Mouse (Mus musculus) stomach, postnatal 0 days (tissue): ENCODE data around the gene Cpeb4. TPM values are rescaled to one million over a fixed set of nuclear protein-coding genes. Genes with fewer than 3 reads are reported as not detected.
A peak's percentile ranks its signal among the peaks of the same experiment; 100 is the strongest.

Experiments used
- ATAC-seq: fragments of 200-750 bp; cut with Nextera tagmentation; 2 replicates; pipeline ENCODE4 v1.8.0; 2017; ENCODE audit not compliant: low FRiP score, low TSS enrichment
- DNase-seq: peaks from one replicate; pipeline ENCODE4 v3.0.0-alpha.2; 2016; ENCODE audit warnings: low spot score
- H3K27ac ChIP-seq: fragments of 300-500 bp; sonication (generic); replicated peaks from 2 replicates; pipeline ENCODE4 v1.5.1; 2014; ENCODE audit warnings: mild to moderate bottlenecking, control low read depth
- H3K27me3 ChIP-seq: fragments of 300-500 bp; sonication (generic); 2 replicates; pipeline ENCODE4 v1.6.1; 2014; ENCODE audit warnings: low read length; ENCODE audit not compliant: control insufficient read depth, insufficient read depth
- H3K36me3 ChIP-seq: fragments of 300-500 bp; sonication (generic); 2 replicates; pipeline ENCODE4 v1.6.1; 2014; ENCODE audit warnings: low read length, mixed read lengths; ENCODE audit not compliant: control insufficient read depth, insufficient read depth
- H3K4me1 ChIP-seq: fragments of 300-500 bp; sonication (generic); replicated peaks from 2 replicates; pipeline ENCODE4 v1.6.1; 2014; ENCODE audit warnings: antibody characterized with exemption; ENCODE audit not compliant: control insufficient read depth, insufficient read depth
- H3K4me2 ChIP-seq: fragments of 300-500 bp; sonication (generic); replicated peaks from 2 replicates; pipeline ENCODE4 v1.6.1; 2014; ENCODE audit warnings: low read depth, mild to moderate bottlenecking, control low read depth, moderate library complexity
- H3K4me3 ChIP-seq: fragments of 300-500 bp; sonication (generic); 2 replicates; pipeline ENCODE4 v1.5.1; 2014; ENCODE audit warnings: low read depth, low read length, control low read depth
- H3K9ac ChIP-seq: fragments of 300-500 bp; sonication (generic); 2 replicates; pipeline ENCODE4 v1.6.1; 2014; ENCODE audit warnings: mild to moderate bottlenecking, low read length, control low read depth, mixed read lengths
- H3K9me3 ChIP-seq: fragments of 300-500 bp; sonication (generic); 2 replicates; pipeline ENCODE4 v1.6.1; 2016; ENCODE audit warnings: low read length; ENCODE audit not compliant: control insufficient read depth
- CTCF ChIP-seq: IDR thresholded peaks from 2 replicates; pipeline ENCODE4 v1.5.1; 2016; ENCODE audit warnings: antibody characterized with exemption, low read depth, mild to moderate bottlenecking, moderate library complexity
- EP300 ChIP-seq: optimal IDR thresholded peaks from 2 replicates; pipeline ENCODE3; 2016; ENCODE audit warnings: antibody characterized with exemption
- whole genome bisulfite sequencing: fragments of 180-500 bp; shearing (Covaris S2); extraction: QIAGEN DNeasy Blood & Tissue Kit; methylation state at CpG from one replicate; pipeline ENCODE4 v1.1.7; 2014; 5-methylcytosine and 5-hydroxymethylcytosine counted together
- polyA plus RNA-seq: library from polyadenylated mRNA; unstranded; fragments of >200 nt; fragmentation: Nextera tagmentation; extraction: Ambion mirVana; gene quantifications from 2 replicates; pipeline ENCODE4 v1.2.1, GENCODE M21; 2015

The Cpeb4 gene
- polyA plus RNA-seq, 1 experiment from 2014 or later: 5.7 TPM

GRCm38 (mm10) chr11:31850995-31851394 is 21.0 kb upstream of the Cpeb4 start:
- Histone ChIP-seq H3K4me2 (no peak overlapping the region), H3K27me3 (no peaks in the 10 kb centered on the region), H3K4me1 (0 out of 2 replicates have a peak, but pooled peaks cover 2% of the 10 kb centered on the region), H3K27ac (no peak overlapping the region), H3K36me3 (no peaks in the 10 kb centered on the region), H3K9ac (no peak overlapping the region), H3K9me3 (no peaks in the 10 kb centered on the region), H3K4me3 (no peak overlapping the region)
- DNase-seq (peak; percentile 35), ATAC-seq (no peak)
- TF ChIP-seq EP300 (no peak), CTCF (no peak)
- 83% methylated on average over 5 of the region's 5 CpGs for WGBS

GRCm38 (mm10) chr11:31851702-31852560 is 20.1 kb upstream of the Cpeb4 start:
- TF ChIP-seq EP300 (no peak), CTCF (no peak)

GRCm38 (mm10) chr11:31854955-31855354 is 17.1 kb upstream of the Cpeb4 start:
- no peak for TF ChIP-seq EP300
- no peak for TF ChIP-seq CTCF
- Histone ChIP-seq H3K27me3 (no peaks in the 10 kb centered on the region), H3K36me3 (no peaks in the 10 kb centered on the region), H3K9me3 (no peaks in the 10 kb centered on the region), H3K9ac (no peak overlapping the region), H3K4me2 (no peak overlapping the region), H3K4me3 (no peak overlapping the region), H3K4me1 (0 out of 2 replicates have a peak, but pooled peaks cover 2% of the 10 kb centered on the region), H3K27ac (no peak overlapping the region)
- WGBS: 69% methylated on average over 5 of the region's 5 CpGs
- DNase-seq: no peak
- ATAC-seq: no peak

More at GRCm38 (mm10) chr11:31851702-31852560, 20.1 kb upstream of the Cpeb4 start:
- H3K9ac ChIP-seq: no peak overlapping the region
- DNase-seq (peak; percentile 12), ATAC-seq (no peak)
- H3K36me3 ChIP-seq: no peaks in the 10 kb centered on the region
- no peak overlapping the region for H3K4me3 ChIP-seq
- H3K9me3 ChIP-seq: no peaks in the 10 kb centered on the region
- no peaks in the 10 kb centered on the region for H3K27me3 ChIP-seq
- peak overlapping the region; percentile 24 for H3K27ac ChIP-seq
- WGBS: 64% methylated on average over 4 of the region's 4 CpGs
- H3K4me1 ChIP-seq: 0 out of 2 replicates have a peak, but pooled peaks cover 2% of the 10 kb centered on the region
- H3K4me2 ChIP-seq: no peak overlapping the region

- no peaks in the 10 kb centered on the region for H3K9me3 ChIP-seq
- H3K27me3 ChIP-seq: no peaks in the 10 kb centered on the region; the same call in 1 of the 2 replicates
- no peak overlapping the region for H3K9ac ChIP-seq
- no peaks in the 10 kb centered on the region for H3K4me1 ChIP-seq
- H3K36me3 ChIP-seq: no peaks in the 10 kb centered on the region
- no peak overlapping the region for H3K4me3 ChIP-seq
- ATAC-seq: no peak
- no peak overlapping the region for H3K4me2 ChIP-seq
- no peak overlapping the region for H3K27ac ChIP-seq
- peak; percentile 8 for DNase-seq
- 86% methylated on average over 4 of the region's 4 CpGs for WGBS
- no peak for TF ChIP-seq CTCF
Observed at GRCm38 (mm10) chr11:31857479-31857878, 14.5 kb upstream of the Cpeb4 start.

GRCm38 (mm10) chr11:31861149-31861890 is 10.7 kb upstream of the Cpeb4 start:
- Histone ChIP-seq H3K27ac (no peak overlapping the region), H3K9ac (no peak overlapping the region), H3K27me3 (no peaks in the 10 kb centered on the region; the same call in 1 of the 2 replicates), H3K9me3 (no peaks in the 10 kb centered on the region; the same call in 1 of the 2 replicates), H3K4me2 (no peak overlapping the region), H3K4me3 (no peak overlapping the region), H3K4me1 (no peaks in the 10 kb centered on the region), H3K36me3 (no peaks in the 10 kb centered on the region)
- 78% methylated on average over 6 of the region's 6 CpGs for WGBS
- TF ChIP-seq CTCF (no peak), EP300 (no peak)
- no peak for DNase-seq
- ATAC-seq: no peak

- no peak overlapping the region for H3K27ac ChIP-seq
Observed at GRCm38 (mm10) chr11:31867976-31868375, 4.0 kb upstream of the Cpeb4 start.

More at GRCm38 (mm10) chr11:31867976-31868375, 4.0 kb upstream of the Cpeb4 start:
- no peak for TF ChIP-seq EP300
- 0 out of 2 replicates have a peak, but pooled peaks cover 2% of the 10 kb centered on the region for H3K4me1 ChIP-seq
- 78% methylated on average over 4 of the region's 4 CpGs for WGBS
- no peaks in the 10 kb centered on the region; the same call in 1 of the 2 replicates for H3K9me3 ChIP-seq
- H3K36me3 ChIP-seq: no peaks in the 10 kb centered on the region
- H3K9ac ChIP-seq: no peak overlapping the region
- no peak for ATAC-seq
- no peak overlapping the region for H3K4me3 ChIP-seq
- H3K27me3 ChIP-seq: no peaks in the 10 kb centered on the region
- H3K4me2 ChIP-seq: no peak overlapping the region
- no peak for DNase-seq
